Mouse (Mus musculus) lung, adult 2 months (tissue): Measurements from ENCODE around the gene Fam213b.

ENCODE experiments used
- CTCF ChIP-seq: fragments of 200-500 bp; IDR thresholded peaks from 2 replicates; pipeline ENCODE4 v1.5.1; 2011; ENCODE audit warnings: mild to moderate bottlenecking, low read length, control low read depth; ENCODE audit not compliant: insufficient read depth
- POLR2A ChIP-seq: fragments of 200-500 bp; IDR thresholded peaks from 2 replicates; pipeline ENCODE4 v1.6.1; 2011; ENCODE audit warnings: low read depth, mild to moderate bottlenecking, control low read depth, low read length, borderline replicate concordance; ENCODE audit errors: extremely low read depth

GRCm38 (mm10) chr4:154922291-154922690 is 23.4 kb upstream of the Fam213b start:
- TF ChIP-seq POLR2A, result no peak
- TF ChIP-seq CTCF, result no peak
